Mouse (Mus musculus): Measurements from ENCODE around the gene Slc22a23. TPM values are rescaled to one million over a fixed set of nuclear protein-coding genes. Genes with fewer than 3 reads are reported as not detected.

The Slc22a23 gene
- total RNA-seq, 2 experiments from 2014 or later = 7.4 to 10.8 TPM

DNA sequence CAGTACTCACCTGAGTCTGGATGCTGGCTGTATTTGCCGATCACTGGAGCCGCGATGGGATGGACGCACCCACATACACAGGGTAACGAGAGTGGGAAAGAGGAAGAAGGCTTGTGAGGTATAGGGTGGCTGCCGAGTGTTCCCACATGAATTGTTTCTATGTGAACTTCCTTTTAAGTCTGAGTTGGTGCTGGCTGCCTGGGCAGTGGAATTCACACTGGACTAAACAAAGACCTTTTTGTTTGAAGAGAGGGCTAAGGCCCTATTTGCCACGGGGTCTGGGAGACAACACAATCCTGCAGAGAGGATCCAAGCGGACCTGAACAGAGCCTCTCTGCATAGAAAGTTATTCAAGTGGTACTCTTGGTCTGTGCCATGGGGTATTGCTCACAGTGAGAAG lies 151.6 kb downstream of the Slc22a23 start:
- no peak for DNase-seq
- intact Hi-C loops (cut with DNase I) = no loop called here

DNA sequence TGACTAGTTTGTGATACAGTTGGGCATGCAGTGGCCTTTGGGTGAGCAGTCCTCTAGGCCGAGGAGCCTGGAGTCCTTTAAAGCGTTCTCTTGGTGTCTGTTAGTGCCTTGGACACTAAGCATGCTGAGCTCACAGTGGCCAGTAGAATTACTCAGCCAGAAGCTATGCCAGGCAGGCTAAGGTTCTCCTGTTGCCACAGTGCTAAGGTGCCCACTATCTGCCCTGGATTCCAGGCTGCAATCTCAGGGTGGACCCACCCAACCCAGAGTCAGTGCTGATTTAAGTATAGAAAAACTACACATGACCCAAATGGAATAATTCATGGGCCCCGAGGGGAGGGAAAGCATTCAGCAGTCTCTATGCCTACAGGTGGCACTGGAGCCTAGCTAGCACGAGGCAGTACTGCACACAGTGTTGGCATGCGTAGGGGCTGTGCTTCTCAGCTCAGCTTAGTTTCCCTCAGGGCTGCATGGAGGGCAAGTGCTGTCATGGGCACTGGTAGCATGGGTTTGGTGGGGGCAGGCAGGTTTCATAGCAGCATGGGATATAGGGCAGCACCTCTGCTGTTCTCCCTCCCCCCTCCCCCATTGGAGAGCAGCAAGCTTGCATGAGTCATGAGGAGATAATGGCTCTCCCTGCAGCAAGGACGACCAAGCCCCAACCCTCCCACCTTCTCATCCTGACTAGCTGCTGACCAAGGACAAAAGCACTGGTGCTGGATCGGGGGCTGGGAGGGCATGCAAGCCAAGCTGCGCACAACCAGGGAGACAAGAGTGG lies 152.4 kb downstream of the Slc22a23 start:
- intact Hi-C loops (cut with DNase I) = no loop called here
- peak; percentile 10 to 23 for DNase-seq

DNA sequence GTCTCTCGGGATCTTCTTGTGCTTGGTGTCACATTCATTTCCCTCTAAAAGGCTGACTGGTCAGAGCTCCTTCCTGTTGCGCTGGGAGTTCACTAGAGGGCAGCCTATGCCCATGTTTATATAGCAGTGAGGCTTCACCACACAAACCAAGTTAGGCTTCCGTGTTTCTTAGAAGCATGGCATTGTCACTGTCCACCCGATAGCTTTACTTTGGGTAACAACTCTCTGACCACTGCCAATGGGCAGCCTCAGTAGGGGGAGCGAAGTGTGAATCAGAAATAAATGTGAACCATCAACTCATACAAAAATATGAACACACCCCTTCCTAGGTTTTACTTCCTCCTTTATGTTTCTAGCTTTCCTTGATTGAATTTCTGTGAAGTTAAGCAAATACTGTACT lies 157.4 kb downstream of the Slc22a23 start:
- peak; percentile 63 to 78 for DNase-seq
- intact Hi-C loops (cut with DNase I) = loop anchor here (1.0 to 10.0 kb wide), 4 partner anchors 157 to 675 kb away; partner anchors contain the start of gene Slc22a23

DNA sequence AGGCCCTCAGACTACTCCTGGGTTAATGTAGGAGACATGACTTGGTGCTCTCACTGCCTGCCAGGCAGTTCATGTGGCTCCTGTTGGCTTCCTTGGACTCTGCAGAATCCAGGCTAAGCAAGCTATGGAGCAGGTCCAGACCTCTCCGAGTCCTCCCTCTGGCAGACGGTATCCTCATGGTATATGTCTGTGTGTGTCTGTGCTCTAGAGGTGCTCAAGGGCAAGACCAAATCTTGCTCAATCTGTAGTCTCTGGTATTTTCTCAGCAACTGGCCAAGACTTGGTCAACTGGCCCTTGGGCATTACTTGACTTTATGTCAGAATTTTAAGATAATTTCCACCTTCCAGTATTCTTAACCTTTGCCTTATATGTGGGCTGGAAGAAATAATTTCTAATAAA lies 159.6 kb downstream of the Slc22a23 start:
- intact Hi-C loops (cut with DNase I) = loop anchor here (5.0 to 10.0 kb wide), 2 partner anchors 609 to 677 kb away; no protein-coding TSS in a partner anchor
- no peak for DNase-seq

DNA sequence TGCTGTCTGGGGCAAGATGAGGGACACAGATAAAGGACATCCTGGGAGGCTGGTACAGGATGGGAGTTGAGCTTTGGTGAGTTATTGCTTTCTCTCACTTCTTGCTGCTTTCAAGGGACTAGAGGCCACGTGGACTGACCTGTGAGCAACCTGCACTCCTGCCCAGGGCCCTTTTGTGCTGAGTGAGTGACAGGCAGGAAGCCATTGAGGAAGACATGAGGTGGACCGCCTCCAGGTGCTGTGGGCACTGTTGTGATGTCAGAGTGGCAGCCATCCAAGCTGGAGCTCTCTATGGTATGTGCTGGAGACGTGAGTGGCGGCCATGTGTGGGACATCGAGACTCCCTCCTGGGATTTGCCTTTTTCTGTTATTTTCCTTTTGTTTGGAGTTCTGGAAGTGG lies 163.4 kb downstream of the Slc22a23 start:
- intact Hi-C loops (cut with DNase I) = loop anchor here (10.0 kb wide), 1 partner anchor 613 kb away; no protein-coding TSS in a partner anchor

DNA sequence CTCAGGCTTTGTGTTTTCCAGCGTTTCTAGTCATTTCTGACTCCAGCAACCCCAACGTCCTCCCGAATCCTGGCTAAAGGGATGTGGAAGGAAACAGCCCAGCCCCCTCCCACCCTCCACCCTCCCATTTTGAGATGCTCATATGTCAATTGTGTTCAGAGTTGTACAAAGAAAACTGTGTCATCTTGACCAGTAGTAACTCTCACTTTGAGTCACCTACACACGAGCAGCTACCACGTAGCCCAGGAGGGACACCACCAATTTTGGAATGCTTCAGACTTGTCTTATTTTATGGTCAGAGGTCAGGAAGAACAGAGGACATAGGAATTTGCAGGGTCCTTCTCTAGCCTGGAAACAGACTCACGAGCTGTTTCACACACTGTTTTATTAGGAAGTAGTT lies 171.0 kb downstream of the Slc22a23 start:
- DNase-seq = no peak
- intact Hi-C loops (cut with DNase I) = no loop called here

More for the DNA sequence above, 163.4 kb downstream of the Slc22a23 start:
- no peak for DNase-seq

DNA sequence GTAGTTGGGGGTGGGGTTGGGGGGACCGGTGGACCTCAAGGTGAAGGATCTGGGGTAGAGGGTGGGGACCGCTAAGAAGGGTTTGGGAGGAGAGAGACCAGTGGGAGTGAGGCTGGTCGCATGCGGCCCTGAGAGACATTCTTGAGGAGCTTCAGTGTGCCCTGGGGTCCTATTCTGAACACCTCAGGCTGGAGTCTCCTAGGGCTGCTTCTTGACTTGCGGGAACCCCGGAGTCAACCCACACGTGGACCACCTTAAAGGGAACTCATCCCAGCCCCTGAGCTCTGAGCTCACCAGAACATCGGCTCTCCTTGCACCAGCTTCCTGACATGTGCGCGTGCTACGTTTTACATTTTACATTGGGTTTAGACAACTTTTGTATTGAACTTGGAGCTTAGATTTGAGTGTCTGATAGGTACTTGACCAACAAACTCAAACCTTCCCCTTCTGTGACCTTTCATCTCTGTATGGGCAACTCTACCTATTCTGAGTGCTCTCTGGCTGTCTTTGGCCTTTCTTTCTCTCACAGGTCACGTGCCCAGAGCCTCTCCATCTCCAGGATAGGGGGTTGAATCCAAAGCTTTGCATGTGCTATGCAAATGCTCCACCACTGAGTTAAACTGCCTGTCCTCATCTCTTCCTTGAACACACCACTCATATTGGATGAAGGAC lies 181.5 kb downstream of the Slc22a23 start:
- intact Hi-C loops (cut with DNase I) = no loop called here
- DNase-seq = no peak

DNA sequence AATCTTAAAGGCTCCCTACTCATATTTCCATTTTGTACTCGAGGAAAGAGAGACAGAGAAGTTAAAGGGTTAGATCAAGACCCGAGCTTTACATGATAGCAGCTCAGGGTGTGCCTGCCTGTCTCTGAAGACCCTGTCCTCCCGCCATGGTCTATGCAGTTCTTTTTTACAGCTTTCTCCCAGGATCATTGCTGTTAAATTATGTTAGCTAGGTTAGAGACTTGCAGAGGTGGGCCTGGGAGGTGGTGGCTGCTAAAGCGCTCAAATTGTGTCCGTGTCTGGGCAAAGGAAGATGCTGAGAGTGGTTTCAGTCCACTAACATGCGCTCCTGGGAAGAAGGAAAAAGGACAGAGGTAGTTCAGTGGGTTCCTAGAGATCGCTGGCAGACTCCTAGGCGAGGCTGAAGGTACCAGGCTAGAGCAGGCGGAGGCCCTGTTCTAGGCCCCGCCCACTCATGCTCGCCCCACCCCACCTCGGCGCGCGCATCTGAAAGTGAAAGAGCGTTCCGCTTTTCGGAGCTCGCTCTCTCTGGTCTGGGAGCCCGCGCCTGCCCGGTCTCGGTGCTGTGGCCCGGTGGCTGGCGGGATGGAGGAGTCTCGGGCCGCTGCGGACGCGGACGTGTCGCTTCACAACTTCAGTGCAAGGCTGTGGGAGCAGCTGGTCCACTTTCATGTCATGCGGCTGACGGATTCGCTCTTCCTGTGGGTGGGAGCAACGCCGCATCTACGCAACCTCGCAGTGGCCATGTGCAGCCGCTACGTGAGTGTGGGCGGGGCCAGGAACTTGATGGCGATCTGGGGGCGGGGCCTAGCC lies 182.3 kb downstream of the Slc22a23 start, which contains the start of gene Psmg4:
Gene Psmg4, plus strand, starts transcription at position 474 of the 813 bp plus-strand sequence.
- intact Hi-C loops (cut with DNase I) = no loop called here
- DNase-seq = peak; percentile 92 to 97

DNA sequence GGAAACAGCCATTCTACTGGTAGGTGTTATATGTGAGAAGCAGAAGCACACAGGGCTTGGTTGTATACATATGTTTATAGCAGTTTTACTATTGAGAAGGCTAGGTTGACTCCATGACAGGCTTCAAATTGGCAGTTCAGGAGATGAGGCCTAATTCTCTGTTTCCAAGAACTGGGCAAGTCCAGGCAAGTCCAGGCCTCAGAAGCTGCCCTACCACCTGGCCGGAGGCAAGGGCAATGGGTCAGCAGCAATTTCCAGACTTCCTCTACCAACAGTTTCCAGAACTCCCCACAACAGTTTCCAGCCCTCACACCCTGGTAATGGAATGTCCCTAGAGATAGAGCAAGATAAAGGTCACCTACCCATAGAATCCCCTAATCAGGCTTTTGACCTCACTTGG lies 185.1 kb downstream of the Slc22a23 start:
- no peak for DNase-seq
- intact Hi-C loops (cut with DNase I) = no loop called here

DNA sequence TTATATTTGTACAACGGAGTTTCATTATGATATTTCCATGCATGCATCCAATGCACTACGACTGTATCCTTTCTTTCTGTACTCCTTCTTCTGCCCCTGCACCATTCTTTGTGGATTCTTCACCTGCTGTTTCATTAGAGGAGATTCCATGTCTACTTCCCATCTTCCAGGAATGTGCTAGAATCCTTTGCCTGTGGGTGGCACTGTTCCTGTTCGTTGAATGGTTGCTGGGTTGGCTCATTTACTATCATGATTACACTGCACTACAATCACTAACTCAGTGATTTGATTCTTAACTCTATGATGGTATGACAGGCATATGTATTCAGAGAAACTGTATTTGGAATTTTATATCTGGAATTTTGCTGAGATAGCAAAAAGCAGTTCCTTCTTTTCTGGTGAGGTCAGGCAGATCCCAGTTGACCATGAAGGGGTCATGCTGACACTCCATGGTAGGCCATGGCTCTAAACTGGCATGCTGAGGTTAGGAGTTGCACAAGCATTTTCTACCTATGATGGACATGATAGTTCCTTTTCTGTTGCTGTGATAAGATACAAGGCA lies 187.3 kb downstream of the Slc22a23 start:
- intact Hi-C loops (cut with DNase I) = no loop called here
- no peak for DNase-seq

DNA sequence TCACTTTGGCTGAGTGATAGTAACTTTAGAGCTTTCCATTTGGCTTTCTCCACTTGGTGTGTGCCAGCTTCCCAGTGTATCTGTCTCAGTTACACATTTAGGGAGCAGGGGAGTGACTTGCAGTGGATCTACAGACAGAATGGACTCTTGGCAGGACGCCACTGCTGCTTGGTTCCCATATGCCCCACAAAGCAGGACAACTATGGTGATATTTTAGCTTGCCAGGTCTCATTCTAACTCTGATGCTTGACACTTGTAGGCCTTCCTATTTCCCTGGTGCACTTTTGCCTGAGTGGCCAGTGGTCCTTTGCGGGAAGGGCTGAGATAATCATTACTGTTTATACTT lies 188.2 kb downstream of the Slc22a23 start:
- DNase-seq = no peak
- intact Hi-C loops (cut with DNase I) = no loop called here

DNA sequence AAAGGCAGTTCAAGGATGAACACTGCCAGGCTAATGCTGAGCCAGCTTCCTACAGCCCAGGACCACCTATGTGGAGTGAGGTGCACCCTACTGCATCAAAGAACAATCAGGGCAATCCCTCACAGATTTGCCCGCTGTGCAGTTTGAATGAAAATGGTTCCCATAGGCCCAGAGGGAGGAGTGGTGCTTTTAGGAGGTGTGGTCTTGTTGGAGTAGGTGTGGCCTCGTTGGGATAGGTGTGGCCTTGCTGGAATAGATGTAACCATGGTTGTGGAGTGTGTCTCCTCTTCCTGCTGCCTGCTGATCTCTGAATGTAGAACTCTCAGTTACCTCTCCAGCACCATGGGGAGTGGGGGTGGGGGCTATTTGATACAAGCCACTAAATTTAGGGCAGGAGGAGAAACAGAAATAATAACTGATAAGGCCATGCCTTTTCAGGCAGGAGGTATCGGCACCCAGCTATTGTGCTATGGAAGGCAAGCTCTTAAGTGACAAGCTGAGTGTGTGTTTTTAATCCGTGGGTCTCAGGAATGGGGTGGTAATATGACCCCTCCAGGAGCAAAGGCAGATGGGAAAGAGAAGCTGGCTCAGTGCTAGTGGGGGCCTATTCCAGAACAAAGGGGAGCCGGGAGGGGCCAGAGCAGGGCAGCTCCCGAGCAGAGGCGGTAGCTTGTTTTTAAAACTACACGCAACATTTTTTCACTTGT lies 188.7 kb downstream of the Slc22a23 start:
- intact Hi-C loops (cut with DNase I) = no loop called here
- DNase-seq = no peak

DNA sequence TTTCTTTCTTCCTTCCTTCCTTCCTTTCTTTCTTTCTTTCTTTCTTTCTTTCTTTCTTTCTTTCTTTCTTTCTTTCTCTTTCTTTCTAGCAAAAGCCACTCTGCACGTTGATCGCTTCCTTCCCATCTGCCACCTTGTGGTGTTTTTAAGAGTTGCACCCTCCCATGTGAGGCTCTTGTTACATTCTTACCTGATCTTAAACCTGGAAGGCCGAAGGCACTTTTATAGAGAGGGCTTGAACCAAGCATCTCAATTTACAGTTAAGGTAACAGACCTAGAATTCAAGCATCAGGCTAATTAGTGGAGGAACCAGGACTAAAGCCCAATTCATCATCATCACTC lies 190.1 kb downstream of the Slc22a23 start:
- intact Hi-C loops (cut with DNase I) = loop anchor here (1.0 kb wide), 2 partner anchors 77 to 109 kb away; partner anchors contain the start of gene Tubb2a
- peak; percentile 61 to 79 for DNase-seq

DNA sequence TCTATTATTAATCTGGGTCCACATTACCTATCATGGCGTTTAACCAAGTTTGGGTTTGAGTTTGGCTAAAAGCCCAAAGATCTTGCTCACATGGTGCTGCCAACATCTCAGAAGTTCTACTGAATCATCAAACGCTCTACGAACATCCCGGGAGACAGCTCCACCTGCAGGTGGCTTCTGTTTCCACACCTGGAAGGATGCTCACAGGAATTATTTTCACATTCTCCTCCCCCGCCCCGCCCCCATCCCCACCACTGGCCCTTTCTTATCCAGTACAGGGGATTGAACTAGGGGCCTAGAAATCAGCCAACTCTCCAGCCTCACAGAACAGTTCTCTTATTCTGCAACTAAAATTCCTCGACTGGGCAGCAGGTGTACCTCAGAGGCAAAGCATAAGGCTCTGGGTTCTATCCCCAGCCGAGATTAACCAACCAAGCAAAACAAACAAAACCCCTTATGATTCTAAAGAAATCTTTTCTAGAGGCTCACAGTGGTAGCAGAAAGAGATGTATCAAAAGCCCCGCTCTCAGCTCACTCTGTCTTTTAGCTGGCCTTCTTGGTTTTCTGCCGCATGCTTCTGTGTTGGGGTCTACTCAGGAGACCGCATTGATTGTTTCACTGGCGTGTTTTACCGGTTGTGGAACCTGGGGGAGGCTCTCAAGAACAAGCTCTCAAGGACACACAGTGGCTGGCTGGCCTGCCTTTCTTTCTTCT lies 190.6 kb downstream of the Slc22a23 start:
- peak; percentile 75 to 81 for DNase-seq
- intact Hi-C loops (cut with DNase I) = loop anchor here (1.0 kb wide), 1 partner anchor 76 kb away; the partner anchor contains the start of gene Tubb2a

DNA sequence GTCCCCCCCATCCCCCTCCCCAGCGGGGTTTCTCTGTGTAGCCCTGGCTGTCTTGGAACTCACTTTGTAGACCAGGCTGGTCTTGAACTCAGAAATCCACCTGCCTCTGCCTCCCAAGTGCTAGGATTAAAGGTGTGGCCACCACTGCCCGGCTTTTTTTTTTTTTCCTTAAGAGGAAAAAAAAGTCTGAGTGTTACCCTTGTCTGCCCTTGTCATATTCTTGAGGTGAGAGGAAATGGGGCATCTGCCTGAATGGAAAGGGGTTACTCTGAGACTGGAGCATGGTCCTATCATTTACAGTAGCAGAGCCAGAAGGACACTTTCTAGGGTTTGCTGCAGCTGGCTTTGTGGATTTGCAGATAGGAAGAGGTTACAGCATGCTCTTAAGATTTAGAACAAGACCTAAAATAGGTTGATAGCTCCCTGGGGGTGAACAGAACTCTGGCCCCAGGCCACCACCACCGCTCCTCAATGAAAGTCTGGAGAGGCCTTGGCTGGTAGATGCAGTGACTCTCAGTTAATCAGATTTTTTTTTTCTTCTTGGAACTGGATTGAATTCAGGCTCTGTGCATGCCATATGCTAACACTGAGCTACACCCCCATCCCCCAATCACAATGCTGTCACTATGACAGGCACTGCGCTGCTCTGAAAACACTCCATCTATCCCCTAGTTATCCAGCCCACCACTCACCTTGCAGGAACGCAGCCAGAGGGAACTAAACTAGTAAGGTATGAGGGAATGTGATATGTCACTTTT lies 191.5 kb downstream of the Slc22a23 start:
- intact Hi-C loops (cut with DNase I) = loop anchor here (1.0 kb wide), 1 partner anchor 75 kb away; the partner anchor contains the start of gene Tubb2a
- peak; percentile 24 to 37 for DNase-seq

DNA sequence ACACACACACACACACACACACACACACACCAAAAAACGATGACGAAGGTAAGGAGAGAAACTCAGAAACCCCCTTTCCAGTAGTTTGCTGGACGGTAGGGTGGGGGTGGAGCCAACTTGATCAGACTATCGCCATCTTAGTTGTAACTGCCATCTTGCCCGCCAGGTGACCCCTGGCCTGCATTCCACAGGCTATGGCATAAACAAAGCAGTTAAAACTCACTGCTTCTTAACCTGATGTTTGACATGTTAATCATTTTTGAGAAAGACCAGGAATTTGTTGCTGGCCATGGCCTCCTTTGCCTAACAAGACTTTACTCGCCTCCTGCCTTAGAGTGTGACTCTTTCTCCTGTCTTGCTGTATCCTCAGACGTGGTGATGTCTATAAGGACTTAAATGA lies 192.3 kb downstream of the Slc22a23 start:
- intact Hi-C loops (cut with DNase I) = no loop called here

DNA sequence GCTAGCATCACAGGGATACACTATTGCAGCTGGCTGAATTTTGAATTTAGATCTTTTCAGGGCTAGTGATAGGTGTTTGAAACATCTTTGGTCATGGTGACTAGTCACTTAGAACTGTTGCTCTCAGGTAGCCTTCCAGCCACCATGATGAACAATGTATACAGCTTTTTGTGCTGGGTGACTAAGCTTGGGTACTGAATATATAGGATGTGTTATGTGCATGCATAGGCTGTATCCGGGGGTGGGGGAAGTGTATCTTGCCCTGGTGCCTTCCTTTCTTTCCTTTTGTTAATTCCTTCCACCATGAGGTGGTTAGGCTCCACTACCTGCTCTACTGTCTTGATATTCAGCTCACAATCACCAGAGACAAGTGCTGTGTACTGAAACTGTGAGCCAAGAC lies 193.6 kb downstream of the Slc22a23 start:
- intact Hi-C loops (cut with DNase I) = no loop called here
- no peak for DNase-seq

More for the DNA sequence above, 192.3 kb downstream of the Slc22a23 start:
- no peak for DNase-seq

DNA sequence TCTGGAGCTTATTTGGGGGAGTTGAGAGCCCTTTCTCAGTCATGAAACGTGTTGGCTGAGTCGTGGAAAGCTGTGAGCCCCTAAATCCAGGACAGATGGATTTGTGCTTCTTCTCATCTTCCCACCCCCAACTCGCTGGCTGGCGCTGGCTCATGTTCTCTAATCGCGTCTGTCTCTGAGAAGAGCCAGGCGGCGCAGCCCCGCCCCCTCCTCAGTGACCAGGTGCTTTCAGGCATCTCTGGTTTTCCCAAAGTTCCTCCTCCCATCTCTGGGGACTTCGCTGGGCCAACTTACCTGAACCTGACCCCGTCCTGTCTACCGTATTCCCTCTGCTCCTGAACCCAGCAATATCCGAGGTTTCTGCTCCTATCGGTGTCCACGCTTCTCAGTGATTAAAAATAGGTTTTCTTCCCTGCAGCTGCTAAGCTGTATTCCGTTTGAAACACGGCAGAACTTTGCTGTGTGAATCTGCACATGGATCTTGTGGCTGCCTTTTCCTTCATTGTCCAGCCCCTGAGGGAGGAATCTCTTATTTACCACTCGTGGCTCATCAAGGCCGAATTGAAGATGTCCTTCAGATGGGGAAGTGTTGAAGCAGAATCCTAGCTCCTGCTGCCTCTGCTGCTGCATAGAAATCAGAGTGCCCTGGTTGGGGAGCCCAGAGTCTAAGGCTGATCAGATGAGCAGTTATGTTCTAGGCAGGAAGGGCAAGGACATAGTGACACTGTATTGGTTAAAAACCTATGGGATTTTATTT lies 194.5 kb downstream of the Slc22a23 start:
- intact Hi-C loops (cut with DNase I) = no loop called here
- DNase-seq = no peak

All from heart, postnatal 14 days (tissue).